Mouse (Mus musculus) embryo, embryonic 10.5 days (tissue): ENCODE results near the gene Ddx27.
"Not testable (repeated sequence)": the region's sequence is repeated elsewhere in the genome, so short reads cannot be mapped to it uniquely, and the experiment has no call there.

Source experiments
- DNase-seq: peaks from one replicate; pipeline ENCODE4 v3.0.0-alpha.2; 2015; ENCODE audit warnings: low spot score

Ddx27 gene

DNA sequence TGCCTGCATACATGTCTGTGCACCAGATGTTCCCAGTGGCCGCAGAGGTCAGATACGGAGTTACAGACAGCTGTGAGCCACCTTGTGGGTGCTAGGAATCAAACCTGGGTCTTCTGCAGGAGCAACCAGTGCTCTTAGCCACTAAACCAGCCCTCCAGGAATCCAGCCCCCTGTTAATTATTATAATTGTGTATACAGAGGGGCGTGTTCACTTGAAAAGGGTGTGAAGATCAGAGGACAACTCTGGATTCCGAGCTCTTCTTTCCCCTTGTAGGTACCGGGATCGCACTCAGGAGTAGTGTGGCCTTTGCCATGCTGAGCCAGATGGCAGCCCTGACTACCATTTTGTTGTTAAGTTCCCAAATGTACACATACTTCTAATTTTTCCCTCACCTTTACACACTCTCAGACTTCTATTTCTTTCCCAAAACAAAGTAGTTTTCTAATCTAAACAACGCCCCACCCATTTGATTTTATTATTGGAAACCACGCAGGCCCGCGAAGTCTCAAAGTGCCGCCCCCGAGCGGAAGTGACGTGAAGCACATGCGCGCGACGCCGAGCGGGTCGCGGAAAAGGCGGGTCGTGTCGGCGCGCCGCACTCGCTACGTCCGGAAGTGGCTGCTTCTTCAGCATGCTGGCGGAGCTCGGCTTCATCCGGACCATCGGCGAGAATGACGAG, at the start of gene Ddx27:
TSS of gene Ddx27 (plus strand) at position 492 of the 680 bp plus-strand sequence.
- peak; percentile 95 for DNase-seq

DNA sequence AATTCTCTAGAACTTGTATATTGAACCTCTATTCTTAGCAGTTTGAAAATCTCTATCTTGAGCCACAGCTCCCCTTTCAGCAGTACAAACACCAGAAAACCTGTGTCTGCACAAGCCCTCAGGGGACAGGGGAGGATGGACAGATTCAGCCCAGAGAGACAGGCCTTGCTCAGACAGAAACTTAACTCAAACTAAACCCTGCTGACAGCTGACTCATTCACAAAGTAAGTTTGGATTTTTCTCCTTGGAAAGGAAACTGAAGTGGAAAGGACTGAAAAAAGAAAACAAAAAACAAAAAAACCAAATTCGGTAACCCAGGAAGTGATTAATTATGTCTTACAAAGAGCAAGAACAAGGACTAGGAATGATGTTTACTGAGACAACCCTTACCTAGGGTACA, 41.8 kb upstream of the Ddx27 start:
- no peak for DNase-seq

- no peak for DNase-seq
Measured at GRCm38 (mm10) chr2:166974177-166974872, 40.7 kb upstream of the Ddx27 start.

DNA sequence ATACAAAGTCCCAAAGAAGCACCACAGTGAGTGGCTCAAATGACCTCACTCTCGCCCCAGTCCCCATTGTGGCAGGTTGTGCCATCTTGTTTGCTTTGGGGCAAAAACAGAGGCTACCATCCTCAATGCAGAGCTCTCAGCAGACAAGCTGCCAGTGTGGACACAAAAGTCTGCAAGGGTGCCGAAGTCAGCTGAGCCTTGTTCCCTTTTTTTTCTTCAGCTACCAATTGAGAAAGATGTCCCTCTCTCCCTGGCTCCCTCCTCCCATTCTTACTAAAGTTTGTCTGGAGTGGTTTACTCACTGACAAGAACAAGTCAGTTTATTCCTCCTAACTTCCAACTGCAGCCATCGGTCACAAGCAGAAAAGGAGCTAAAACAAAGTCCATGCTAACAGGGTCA, 38.6 kb upstream of the Ddx27 start:
- no peak for DNase-seq

GRCm38 (mm10) chr2:166977490-166977889, 37.5 kb upstream of the Ddx27 start:
- DNase-seq: no peak

DNA sequence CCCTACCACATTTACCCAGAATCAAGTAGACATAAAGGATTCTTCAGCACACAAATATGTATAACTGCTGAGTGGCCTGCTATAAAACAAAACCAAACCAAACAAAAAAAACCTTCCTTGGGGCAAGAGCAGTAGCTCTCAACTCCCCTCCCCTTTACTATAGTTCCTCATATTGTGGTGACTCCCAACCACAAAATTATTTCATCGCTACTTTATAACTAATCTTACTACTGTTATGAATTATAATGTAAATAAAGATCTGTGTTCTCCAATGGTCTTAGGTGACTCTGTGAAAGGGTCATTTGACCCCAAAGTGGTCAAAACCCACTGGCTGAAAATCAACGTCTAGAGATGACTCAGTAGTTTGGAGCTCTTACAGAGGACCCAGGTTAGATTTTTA, 34.8 kb upstream of the Ddx27 start:
- no peak for DNase-seq

GRCm38 (mm10) chr2:166983351-166983894, 31.6 kb upstream of the Ddx27 start:
- no peak for DNase-seq

- DNase-seq: no peak
Measured at GRCm38 (mm10) chr2:166990861-166991260, 24.1 kb upstream of the Ddx27 start.

DNA sequence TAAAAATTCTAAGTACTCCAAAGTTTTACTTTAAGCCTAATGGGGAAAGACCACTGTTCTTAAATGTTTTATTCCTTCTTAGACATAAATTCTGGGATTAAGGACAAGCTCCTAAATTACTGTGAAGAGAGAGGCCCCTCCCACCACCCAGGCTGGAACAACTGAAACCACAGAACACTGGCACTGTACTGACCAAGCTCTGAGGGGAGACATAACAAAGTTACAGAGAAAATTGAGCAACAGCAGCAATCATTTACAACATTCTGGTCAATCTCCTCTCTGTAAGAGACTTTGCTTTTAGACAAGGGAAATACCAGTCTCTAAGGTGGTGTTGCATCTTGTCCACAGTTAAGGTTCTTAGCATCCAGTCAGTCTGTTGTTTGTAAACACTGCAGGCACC, 23.0 kb upstream of the Ddx27 start:
- no peak for DNase-seq

DNA sequence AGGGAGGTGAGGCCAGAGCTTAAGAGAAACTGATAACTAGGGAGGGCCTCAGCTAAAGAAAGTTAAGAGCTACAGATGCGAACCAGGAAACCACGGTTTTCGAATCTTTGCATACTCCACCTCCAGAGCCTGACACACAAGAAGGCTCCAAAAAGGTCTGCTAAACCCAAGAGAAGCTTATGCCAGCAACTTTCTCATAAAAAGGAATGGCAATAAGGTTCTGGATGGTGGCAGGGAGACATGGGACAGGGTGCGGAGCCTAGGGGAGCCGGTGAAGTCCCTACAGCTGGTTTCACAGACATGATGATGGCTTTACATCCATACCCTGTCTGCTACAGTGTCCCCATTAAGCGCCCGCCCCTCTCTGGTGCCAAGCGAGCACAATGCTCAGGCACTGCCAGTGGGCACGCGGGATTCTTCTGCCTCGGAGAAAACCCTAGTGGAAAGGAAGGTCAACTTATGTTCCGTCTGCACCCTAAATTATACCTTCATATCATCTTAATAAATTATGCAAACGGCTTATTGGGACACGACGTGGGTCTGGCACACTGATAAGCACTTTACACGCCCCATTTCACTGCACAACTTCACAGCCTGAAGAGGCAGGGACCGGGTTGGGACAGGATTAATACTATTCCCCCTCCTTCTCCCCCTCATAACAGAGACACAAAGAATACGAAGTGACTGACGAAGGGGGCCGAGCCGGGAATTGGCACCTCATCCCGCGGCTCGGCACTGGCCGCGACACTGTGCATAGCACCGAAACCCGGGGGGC, 19.8 kb upstream of the Ddx27 start:
- DNase-seq: peak; percentile 30

DNA sequence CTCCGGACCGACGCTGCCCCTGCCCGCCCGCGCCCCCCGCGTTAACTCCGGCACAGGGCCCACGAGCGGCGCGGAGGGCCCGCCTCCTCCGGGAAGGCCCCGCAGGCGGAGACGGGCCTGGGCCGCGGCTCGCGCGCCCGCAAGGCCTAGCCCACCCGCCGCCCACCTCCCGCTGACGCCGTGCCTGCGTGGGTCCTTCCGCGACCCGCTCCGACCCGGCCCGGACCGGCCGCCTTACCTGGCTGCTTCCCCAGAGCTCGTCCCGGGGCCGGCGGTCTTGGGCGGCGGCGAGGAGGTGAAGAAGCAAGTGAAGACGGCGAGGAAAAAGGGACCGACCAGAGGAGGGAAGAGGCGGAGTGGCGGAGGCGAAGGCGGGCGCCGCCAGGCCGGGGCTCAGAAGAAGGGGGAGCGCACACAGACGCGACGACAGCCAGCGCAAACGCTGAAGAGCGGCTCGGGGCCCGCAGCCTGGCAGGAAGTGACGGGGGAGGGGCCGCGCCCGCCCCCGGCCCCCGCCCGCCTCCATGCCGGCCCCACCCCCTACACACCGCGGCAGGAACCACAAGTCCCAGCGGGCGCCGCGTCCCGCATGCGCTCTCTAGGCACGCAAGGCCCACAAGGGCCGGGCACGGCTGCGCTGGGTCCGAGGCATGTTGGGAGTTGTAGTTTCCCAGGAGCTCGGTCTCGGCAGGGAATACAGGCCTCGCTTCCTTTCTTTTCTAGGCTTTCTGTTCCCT, 19.0 kb upstream of the Ddx27 start, which contains the start of gene Stau1:
TSS of gene Stau1 (minus strand) at position 504 of the 737 bp plus-strand sequence.
- DNase-seq: peak; percentile 99

DNA sequence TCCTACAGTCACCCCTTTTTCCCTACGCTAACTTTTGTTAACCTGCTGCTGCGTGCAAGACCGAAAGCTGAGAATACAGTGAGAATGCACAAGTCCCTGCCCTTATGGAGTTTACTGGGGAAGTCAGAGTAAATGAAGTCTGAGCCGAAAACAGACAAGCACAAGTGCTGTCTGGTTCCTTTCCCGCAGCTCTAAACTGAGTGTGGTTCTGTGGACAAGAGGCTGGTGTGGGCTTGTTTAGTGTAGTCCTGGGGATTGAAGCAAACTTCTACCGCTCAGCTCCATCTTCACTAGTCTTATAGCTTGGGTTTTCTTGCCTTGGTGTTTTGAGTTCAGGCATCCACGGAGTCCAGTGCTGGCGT, 18.5 kb upstream of the Ddx27 start:
- no peak for DNase-seq

DNA sequence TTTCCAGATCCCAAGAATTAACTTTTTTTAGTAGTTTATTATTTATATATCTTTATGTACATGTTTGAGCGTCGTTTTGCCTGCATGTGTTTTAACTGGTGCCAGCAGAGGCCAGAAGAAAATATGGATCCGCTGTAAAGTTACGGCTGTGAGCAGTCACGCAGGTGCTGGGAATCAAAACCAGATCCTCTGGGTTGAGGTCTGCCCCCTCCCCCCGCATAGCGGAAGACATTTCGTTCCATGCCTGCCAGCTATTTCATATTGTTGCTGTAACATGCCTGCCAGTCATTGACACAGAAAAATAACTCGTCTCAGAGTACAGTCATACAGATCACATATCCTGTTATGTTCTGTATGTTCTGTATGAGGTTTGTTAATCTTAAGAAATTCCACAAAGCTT, 13.5 kb upstream of the Ddx27 start:
- DNase-seq: no peak

- DNase-seq: peak; percentile 88
Measured at GRCm38 (mm10) chr2:167004099-167004854, 10.7 kb upstream of the Ddx27 start.

DNA sequence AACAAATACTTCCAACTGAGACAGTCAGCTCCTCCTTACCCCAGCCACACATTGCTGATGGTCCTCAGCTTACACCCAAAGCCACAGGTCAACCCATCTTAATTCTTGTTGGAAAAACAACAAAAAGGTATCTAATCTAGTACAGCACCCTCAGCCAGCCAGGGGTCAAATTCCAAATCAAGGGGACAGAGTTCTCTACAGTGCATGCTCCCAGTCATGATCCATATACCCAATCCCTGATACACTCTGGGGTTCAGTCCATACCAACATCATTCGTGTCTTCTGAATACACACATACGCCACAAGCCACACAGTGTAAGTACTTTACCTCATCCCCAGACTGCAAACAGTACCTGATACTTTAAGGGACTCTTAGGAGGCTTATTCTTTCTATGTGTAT, 8.6 kb upstream of the Ddx27 start:
- no peak for DNase-seq

GRCm38 (mm10) chr2:167007001-167007491, 7.9 kb upstream of the Ddx27 start:
- DNase-seq: no peak

- DNase-seq: not testable (repeated sequence)
Measured at GRCm38 (mm10) chr2:167007565-167007964, 7.4 kb upstream of the Ddx27 start.

GRCm38 (mm10) chr2:167009483-167009882, 5.5 kb upstream of the Ddx27 start:
- DNase-seq: no peak

DNA sequence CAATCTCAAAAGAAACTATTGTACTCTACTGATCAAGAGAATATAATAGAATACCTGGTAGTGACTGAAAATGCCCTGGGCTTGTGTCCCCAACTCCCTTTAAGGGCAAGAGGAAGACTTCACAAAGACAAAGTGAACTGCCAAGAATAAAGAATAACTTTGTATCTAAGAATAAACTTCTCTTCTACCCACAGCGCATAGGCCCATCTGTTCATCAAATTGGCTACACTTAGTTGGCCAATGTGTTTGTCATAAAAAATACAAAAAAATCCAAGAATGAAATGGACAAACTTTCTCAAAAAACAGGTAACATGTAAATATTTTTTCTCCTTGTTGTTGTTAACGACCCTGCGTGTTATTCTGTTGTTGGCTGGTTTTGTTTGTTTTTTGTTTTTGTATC, 4.4 kb upstream of the Ddx27 start:
- no peak for DNase-seq

GRCm38 (mm10) chr2:167015382-167015718, 357 bp downstream of the Ddx27 start:
- no peak for DNase-seq

GRCm38 (mm10) chr2:167019396-167019795, 4.4 kb downstream of the Ddx27 start:
- DNase-seq: no peak
